Mouse (Mus musculus) olfactory bulb, adult 2 months (tissue): ENCODE data around the gene Hgd.

Source experiments
- CTCF ChIP-seq: fragments of 200-500 bp; IDR thresholded peaks from 2 replicates; pipeline ENCODE4 v1.5.1; 2012; ENCODE audit warnings: low read depth, mild to moderate bottlenecking, low read length, moderate library complexity; ENCODE audit not compliant: insufficient read depth
- POLR2A ChIP-seq: fragments of 200-500 bp; IDR thresholded peaks from 2 replicates; pipeline ENCODE4 v1.6.1; 2012; ENCODE audit warnings: mild to moderate bottlenecking, low read depth, low read length, moderate library complexity; ENCODE audit not compliant: insufficient read depth

DNA sequence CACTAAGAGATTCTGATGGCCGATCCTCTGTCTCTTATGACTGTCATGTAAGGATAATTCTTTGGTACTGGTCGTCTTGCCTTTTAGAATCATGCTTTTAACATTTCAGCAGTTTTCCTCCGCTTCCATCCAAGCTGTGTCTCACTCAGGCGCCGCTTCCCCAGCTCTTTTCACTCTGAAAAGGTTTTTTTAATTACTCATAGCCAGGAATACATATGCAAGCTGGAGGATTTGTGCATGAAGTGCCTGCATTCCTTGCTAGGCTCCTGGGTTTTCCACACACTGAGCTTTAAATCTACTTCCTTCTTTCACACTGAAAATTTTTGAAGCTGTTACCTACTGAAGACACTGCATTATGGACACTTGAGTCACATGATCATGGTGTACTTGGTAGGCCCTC lies 17.0 kb upstream of the Hgd start:
- no peak for TF ChIP-seq CTCF
- no peak for TF ChIP-seq POLR2A
